22 mouse cellular contexts compared by ENCODE assay signal in the genomic region with DNA sequence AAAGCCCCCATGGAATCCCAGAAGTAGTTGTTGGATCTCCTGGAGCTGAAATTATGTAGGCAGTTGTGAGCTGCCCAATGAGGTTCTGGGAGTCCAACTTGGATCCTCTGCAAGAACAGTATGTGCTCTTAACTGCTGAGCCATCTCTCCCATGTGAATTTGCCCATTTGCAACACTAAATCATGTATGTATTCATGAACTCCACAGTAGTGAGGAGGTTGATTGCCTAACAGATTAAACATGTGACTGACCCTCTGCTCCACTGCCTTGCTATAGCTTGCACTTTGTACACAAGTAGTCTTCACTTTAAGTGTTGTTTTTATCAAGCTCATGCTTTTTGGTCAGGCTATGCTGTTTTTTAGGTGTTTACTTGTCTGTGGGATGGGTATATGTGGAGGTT. TPM values are rescaled to one million over a fixed set of nuclear protein-coding genes. Genes with fewer than 3 reads are reported as not detected.
DNase-seq lines count a peak whose midpoint lies in the region; ATAC-seq and TF ChIP-seq lines count a peak whose summit lies in the region.
"Had no signal": no experiment of that assay in that cellular context is flagged by ENCODE, and none has a peak within 500 bp of the region (broad histone marks: within the 10 kb centered on the region; RNA-seq: fewer than 3 reads in every experiment).

No protein-coding gene starts in this region.

- no peaks in the 10 kb centered on the region for H3K36me3 ChIP-seq in forebrain, embryonic 15.5 days
- H3K36me3 ChIP-seq in forebrain, embryonic 11.5 days (ENCODE audit: control insufficient read depth, insufficient read depth, low read length), result no peaks in the 10 kb centered on the region
- no peaks in the 10 kb centered on the region for H3K36me3 ChIP-seq in lung, postnatal 0 days (ENCODE audit: insufficient read depth, low read length)
- H3K36me3 ChIP-seq in midbrain, embryonic 16.5 days (ENCODE audit: control insufficient read depth, insufficient read depth, low read length), result no peaks in the 10 kb centered on the region
- H3K36me3 ChIP-seq: embryonic facial prominence, embryonic 12.5 days; forebrain, embryonic 12.5 days; G1E had no signal

- no peak overlapping the region for H3K4me2 ChIP-seq in forebrain, embryonic 15.5 days (replicated peaks)
- no peak overlapping the region for H3K4me2 ChIP-seq in forebrain, embryonic 11.5 days (ENCODE audit: low read depth, low read length, severe bottlenecking)
- H3K4me2 ChIP-seq in lung, postnatal 0 days (replicated peaks; ENCODE audit: low read depth, low read length), result no peak overlapping the region
- H3K4me2 ChIP-seq in midbrain, embryonic 16.5 days (ENCODE audit: low read length), result no peak overlapping the region
- H3K4me2 ChIP-seq: embryonic facial prominence, embryonic 12.5 days; forebrain, embryonic 12.5 days had no signal

- TF ChIP-seq EP300 in lung, postnatal 0 days (IDR thresholded peaks at IDR 0.05), result no peak

- ATAC-seq in forebrain, embryonic 15.5 days (replicated peaks), result no peak
- no peak for ATAC-seq in forebrain, embryonic 11.5 days (replicated peaks; ENCODE audit: low FRiP score)
- ATAC-seq in lung, postnatal 0 days, result 0 out of 2 replicates have a peak, but pooled peaks have one; percentile 21
- no peak for ATAC-seq in midbrain, embryonic 16.5 days
- ATAC-seq: CD4-positive, CD25-positive, alpha-beta regulatory T cell, adult 4 months; forebrain, postnatal 0 days had no signal

- H3K27ac ChIP-seq in forebrain, embryonic 15.5 days (replicated peaks), result peak overlapping the region; percentile 86
- no peak overlapping the region for H3K27ac ChIP-seq in forebrain, embryonic 11.5 days (ENCODE audit: low read depth, low read length)
- H3K27ac ChIP-seq in lung, postnatal 0 days (ENCODE audit: low read length), result no peak overlapping the region
- no peak overlapping the region for H3K27ac ChIP-seq in midbrain, embryonic 16.5 days (ENCODE audit: low read length)
- H3K27ac ChIP-seq: embryonic facial prominence, embryonic 10.5 days; embryonic facial prominence, embryonic 12.5 days; forebrain, embryonic 12.5 days had no signal

- H3K9ac ChIP-seq in forebrain, embryonic 15.5 days (replicated peaks), result no peak overlapping the region
- no peak overlapping the region for H3K9ac ChIP-seq in forebrain, embryonic 11.5 days (ENCODE audit: low read length)
- H3K9ac ChIP-seq in lung, postnatal 0 days (replicated peaks; ENCODE audit: low read depth), result no peak overlapping the region
- H3K9ac ChIP-seq in midbrain, embryonic 16.5 days (ENCODE audit: low read depth, low read length), result no peak overlapping the region
- H3K9ac ChIP-seq: embryonic facial prominence, embryonic 12.5 days; forebrain, embryonic 12.5 days; forebrain, postnatal 0 days had no signal

- no peak for TF ChIP-seq CTCF in lung, postnatal 0 days (IDR thresholded peaks at IDR 0.05)
- no peak for TF ChIP-seq CTCF in lung, adult 2 months (IDR thresholded peaks at IDR 0.05; ENCODE audit: insufficient read depth, low read length)

- no peak for DNase-seq in forebrain, embryonic 11.5 days (ENCODE audit: low spot score)
- no peak for DNase-seq in lung, postnatal 0 days (ENCODE audit: low spot score)
- DNase-seq in lung, adult 2 months, result no peak
- DNase-seq in skeletal muscle tissue, adult 2 months (ENCODE audit: low read depth, low spot score), result peak; percentile 45
- DNase-seq: adrenal gland, adult 8-10 months; adrenal gland, postnatal 14 days; adrenal gland, postnatal 36 days; B cell, adult 2 months; cerebellum, adult 11-12 months; cerebellum, adult 2 months; cerebellum, adult 9-10 months; cerebellum, postnatal 10 days; cerebellum, postnatal 25 days; forebrain, postnatal 0 days had no signal

- H3K4me3 ChIP-seq in forebrain, embryonic 15.5 days, result no peak overlapping the region
- H3K4me3 ChIP-seq in forebrain, embryonic 11.5 days (ENCODE audit: low read depth, low read length), result no peak overlapping the region
- H3K4me3 ChIP-seq in lung, postnatal 0 days (ENCODE audit: low read depth, low read length), result no peak overlapping the region
- no peak overlapping the region for H3K4me3 ChIP-seq in lung, adult 2 months (replicated peaks; ENCODE audit: extremely low read depth, low read depth, low read length)
- H3K4me3 ChIP-seq in midbrain, embryonic 16.5 days (ENCODE audit: low read depth, low read length), result no peak overlapping the region
- H3K4me3 ChIP-seq: embryonic facial prominence, embryonic 10.5 days; embryonic facial prominence, embryonic 12.5 days; forebrain, embryonic 12.5 days had no signal

- H3K27me3 ChIP-seq in forebrain, embryonic 15.5 days, result no peaks in the 10 kb centered on the region
- H3K27me3 ChIP-seq in forebrain, embryonic 11.5 days (ENCODE audit: control insufficient read depth, insufficient read depth, low read length), result no peaks in the 10 kb centered on the region
- H3K27me3 ChIP-seq in lung, postnatal 0 days (replicated peaks; ENCODE audit: insufficient read depth, low read length), result no peaks in the 10 kb centered on the region
- H3K27me3 ChIP-seq in midbrain, embryonic 16.5 days (ENCODE audit: control insufficient read depth, insufficient read depth, low read depth, low read length), result no peaks in the 10 kb centered on the region
- H3K27me3 ChIP-seq: CH12.LX; embryonic facial prominence, embryonic 12.5 days; forebrain, embryonic 12.5 days had no signal

- no peak for TF ChIP-seq POLR2A in lung, adult 2 months (IDR thresholded peaks at IDR 0.05; ENCODE audit: borderline replicate concordance, extremely low read depth, low read depth, low read length)

- no peaks in the 10 kb centered on the region for H3K9me3 ChIP-seq in forebrain, embryonic 15.5 days
- H3K9me3 ChIP-seq in forebrain, embryonic 11.5 days (ENCODE audit: control insufficient read depth, low read length), result no peaks in the 10 kb centered on the region
- H3K9me3 ChIP-seq in lung, postnatal 0 days (ENCODE audit: low read length), result no peaks in the 10 kb centered on the region
- no peaks in the 10 kb centered on the region for H3K9me3 ChIP-seq in midbrain, embryonic 16.5 days (replicated peaks; ENCODE audit: control insufficient read depth, low read length, poor library complexity, severe bottlenecking)
- H3K9me3 ChIP-seq: embryonic facial prominence, embryonic 10.5 days; embryonic facial prominence, embryonic 12.5 days; forebrain, embryonic 12.5 days; G1E had no signal

- H3K4me1 ChIP-seq in forebrain, embryonic 15.5 days, result peaks cover 57% of the 10 kb centered on the region
- H3K4me1 ChIP-seq in forebrain, embryonic 11.5 days (replicated peaks; ENCODE audit: control insufficient read depth, insufficient read depth, low read length), result 0 out of 2 replicates have a peak, but pooled peaks cover 2% of the 10 kb centered on the region
- H3K4me1 ChIP-seq in lung, postnatal 0 days (ENCODE audit: insufficient read depth, low read depth, low read length), result 0 out of 2 replicates have a peak, but pooled peaks cover 2% of the 10 kb centered on the region
- peaks cover 9% of the 10 kb centered on the region for H3K4me1 ChIP-seq in lung, adult 2 months (ENCODE audit: control insufficient read depth, insufficient read depth, low read length)
- H3K4me1 ChIP-seq in midbrain, embryonic 16.5 days (ENCODE audit: control insufficient read depth, insufficient read depth, low read length), result peaks cover 12% of the 10 kb centered on the region

RNA-seq across cellular contexts. Expression of gene Fmnl2, which starts 17.1 kb away (rescaled TPM):
- polyA plus RNA-seq in forebrain, embryonic 15.5 days (2015; fragmentation: Nextera tagmentation; extraction: Ambion mirVana), result 18.1 and 18.6 TPM in 2 replicates
- 10.4 and 10.6 TPM in 2 replicates for polyA plus RNA-seq in forebrain, embryonic 11.5 days (2014; fragmentation: Nextera tagmentation; extraction: Ambion mirVana)
- polyA plus RNA-seq in lung, postnatal 0 days (2015; fragmentation: Nextera tagmentation; extraction: Ambion mirVana), result 3.5 and 3.9 TPM in 2 replicates
- polyA plus RNA-seq in lung, adult 2 months (2012; rRNA removed), result 3.9 and 4.8 TPM in 2 replicates
- 7.6 and 9.4 TPM in 2 replicates for polyA plus RNA-seq in midbrain, embryonic 16.5 days (2015; fragmentation: Nextera tagmentation; extraction: Ambion mirVana)
- polyA plus RNA-seq: G1E had no signal
